Mouse (Mus musculus): Measurements from ENCODE around the gene Hbq1a.
"Not testable (repeated sequence)": the region's sequence is repeated elsewhere in the genome, so short reads cannot be mapped to it uniquely, and the experiment has no call there.

Hbq1a gene

DNA sequence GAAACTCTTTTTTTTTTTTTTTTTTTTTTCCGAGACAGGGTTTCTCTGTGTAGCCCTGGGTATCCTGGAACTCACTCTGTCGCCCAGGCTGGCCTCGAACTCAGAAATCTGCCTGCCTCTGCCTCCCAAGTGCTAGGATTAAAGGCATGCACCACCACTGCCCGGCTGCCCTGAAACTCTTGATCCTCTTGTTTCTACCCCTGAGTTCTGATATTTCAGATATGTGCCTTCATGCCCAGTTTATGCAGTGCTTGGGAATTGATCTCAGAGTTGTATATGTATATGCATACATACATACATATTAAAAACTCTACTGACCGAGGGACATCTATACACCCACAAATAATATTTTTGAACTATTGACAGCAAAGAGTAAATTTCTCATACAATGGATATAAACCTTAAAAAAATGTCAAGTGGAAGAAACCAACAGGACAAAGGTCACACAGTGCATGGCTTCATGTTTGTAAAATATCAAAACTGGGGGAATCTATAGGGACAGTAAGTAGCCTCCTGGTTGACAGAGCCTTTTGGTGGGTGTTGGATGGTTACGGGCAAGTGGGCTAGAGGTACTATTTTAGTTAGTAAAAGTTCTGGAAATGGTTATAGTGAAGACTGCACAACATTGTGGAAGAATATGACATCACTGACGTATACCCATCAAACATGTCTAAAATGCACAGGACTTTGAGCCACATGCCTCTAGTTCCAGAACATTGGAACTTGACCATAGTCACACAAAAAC is 14.7 kb upstream of the Hbq1a start:
- DNase-seq (ENCODE audit: low spot score in 2 of 2): no peak

DNA sequence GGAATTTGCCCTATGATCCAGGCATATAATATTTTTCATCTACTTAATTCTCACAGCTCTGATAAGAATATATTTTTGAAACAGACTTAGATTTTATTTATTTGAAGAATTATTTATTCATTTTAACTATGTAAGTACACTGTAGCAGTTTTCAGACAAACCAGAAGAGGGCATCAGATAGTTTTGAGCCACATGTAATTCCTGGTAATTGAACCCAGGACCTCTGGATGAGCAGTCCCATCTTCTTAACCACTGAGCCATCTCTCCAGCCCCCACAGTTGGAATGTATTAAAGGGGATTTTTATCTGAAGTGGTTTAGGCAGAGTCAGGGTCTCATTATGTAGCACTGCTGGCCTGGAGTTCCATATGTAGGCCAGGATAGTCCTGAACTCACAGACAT is 14.0 kb upstream of the Hbq1a start:
- not testable (repeated sequence) for DNase-seq (ENCODE audit: low spot score in 2 of 2)

DNA sequence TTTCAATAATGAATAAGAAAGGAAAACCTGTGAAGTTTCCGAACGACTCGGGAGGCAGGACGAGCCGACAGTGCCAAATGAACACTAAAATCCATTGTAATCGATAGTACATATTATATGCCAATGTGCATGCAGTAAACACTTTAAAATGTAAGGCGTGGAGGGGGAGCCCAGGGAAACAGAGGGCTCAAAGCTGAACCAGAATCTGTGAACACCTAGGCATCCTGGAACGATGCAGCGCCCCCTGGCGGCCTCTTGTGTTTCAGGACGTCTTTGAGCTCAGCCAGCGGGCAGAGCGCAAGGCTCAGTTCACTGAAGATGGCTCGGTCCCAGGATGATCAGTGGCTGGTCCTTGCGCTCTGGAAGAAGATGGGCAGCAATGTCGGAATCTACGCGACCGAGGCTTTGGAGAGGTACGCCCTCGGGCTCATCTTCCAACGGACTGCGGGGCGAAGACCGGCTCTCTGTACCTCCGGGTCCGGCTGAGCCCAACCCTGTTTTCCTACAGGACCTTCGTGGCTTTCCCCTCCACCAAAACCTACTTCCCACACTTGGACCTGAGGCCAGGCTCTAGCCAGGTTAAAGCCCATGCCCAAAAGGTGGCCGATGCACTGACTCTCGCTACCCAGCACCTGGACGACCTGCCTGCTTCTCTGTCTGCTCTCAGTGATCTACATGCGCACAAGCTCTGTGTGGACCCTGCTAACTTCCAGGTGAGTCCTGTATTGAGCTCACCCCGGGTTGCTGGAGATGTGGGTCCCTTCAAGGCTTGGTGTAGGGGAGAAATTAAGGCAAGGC is 13.0 kb upstream of the Hbq1a start, which contains the start of gene Hbq1b:
Hbq1b (plus strand) TSS at position 271 of the 798 bp plus-strand sequence.
- peak; percentile 86 to 87 for DNase-seq (ENCODE audit: low spot score in 2 of 2)

DNA sequence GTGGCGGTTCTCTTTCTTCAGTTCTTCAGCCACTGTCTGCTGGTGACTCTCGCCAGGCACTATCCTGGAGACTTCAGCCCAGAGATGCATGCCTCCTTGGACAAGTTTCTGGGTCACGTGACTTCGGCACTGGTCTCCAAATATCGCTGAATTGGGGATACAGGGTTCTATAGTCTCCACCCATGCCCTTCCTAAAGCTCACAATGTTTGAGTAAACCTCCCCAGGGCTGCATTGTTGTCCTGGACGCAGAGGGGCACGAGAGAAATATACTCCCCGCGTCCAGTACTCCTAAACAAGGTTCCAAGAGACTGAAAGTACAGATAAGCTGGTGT is 12.4 kb upstream of the Hbq1a start:
- no peak for DNase-seq (ENCODE audit: low spot score in 2 of 2)

DNA sequence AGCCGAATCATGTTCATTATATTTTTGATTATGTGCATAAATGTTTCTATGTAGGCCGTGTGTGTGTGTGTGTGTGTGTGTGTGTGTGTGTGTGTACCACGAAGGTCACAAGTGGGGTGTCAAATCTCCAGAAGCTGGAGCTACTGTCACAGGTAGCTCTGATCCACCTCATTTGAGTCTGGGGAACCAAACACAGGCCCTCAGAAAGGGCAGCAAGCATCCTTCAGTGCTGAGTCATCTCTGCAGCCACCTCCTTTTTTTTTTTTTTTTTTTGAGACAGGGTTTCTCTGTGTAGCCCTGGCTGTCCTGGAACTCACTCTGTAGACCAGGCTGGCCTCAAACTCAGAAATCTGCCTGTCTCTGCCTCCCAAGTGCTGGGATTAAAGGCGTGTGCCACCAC is 7.0 kb upstream of the Hbq1a start:
- DNase-seq (ENCODE audit: low spot score in 2 of 2): not testable (repeated sequence)

DNA sequence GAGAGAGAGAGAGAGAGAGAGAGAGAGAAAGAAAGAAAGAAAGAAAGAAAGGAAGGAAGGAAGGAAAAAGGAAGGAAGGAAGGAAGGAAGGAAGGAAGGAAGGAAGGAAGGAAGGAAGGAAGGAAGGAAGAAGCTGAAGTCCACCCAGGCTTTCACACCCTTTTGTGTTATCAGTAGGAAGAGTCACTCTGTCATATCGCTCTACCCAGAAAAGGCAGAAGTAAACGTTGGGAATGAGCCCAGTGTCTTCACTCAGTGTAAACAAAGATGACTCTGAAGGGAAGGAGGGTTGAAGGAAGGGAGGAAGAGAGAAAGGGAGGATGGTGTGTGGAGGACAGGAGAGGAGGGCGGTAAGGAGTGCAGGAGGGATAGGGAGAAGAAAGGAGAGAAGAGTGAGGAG is 6.4 kb upstream of the Hbq1a start:
- not testable (repeated sequence) for DNase-seq (ENCODE audit: low spot score in 2 of 2)

DNA sequence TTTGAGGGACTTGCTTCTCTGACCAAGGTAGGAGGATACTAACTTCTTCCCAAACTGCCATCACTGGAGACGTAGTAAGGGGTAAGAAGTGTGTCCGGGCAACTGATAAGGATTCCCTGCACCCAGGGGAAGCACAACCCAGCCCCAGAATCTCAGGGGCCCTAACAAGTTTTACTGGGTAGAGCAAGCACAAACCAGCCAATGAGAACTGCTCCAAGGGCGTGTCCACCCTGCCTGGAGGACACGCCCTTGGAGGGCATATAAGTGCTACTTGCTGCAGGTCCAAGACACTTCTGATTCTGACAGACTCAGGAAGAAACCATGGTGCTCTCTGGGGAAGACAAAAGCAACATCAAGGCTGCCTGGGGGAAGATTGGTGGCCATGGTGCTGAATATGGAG is 3.7 kb upstream of the Hbq1a start, which contains the start of gene Hba-a2:
Hba-a2 (plus strand) TSS at position 287 of the 400 bp plus-strand sequence.
- not testable (repeated sequence) for DNase-seq (ENCODE audit: low spot score in 2 of 2)

DNA sequence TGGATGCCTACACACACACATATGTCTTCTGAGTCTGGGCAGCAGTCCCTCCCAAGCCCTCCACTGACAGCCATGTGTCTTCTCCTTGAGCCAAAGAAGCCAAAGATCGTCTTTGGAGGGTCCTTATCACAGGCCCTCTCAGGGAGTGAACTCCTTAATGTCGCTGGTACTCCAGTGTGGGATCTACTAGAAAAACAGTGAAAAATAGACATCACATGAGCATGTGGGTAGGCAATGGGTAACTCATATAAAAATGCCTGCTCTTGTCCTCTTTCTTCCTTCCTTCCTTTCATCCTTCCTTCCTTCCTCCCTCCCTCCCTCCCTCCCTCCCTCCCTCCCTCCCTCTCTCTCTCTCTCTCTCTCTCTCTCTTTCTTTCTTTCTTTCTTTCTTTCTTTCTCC is 2.5 kb upstream of the Hbq1a start:
- DNase-seq (ENCODE audit: low spot score in 2 of 2): not testable (repeated sequence)

DNA sequence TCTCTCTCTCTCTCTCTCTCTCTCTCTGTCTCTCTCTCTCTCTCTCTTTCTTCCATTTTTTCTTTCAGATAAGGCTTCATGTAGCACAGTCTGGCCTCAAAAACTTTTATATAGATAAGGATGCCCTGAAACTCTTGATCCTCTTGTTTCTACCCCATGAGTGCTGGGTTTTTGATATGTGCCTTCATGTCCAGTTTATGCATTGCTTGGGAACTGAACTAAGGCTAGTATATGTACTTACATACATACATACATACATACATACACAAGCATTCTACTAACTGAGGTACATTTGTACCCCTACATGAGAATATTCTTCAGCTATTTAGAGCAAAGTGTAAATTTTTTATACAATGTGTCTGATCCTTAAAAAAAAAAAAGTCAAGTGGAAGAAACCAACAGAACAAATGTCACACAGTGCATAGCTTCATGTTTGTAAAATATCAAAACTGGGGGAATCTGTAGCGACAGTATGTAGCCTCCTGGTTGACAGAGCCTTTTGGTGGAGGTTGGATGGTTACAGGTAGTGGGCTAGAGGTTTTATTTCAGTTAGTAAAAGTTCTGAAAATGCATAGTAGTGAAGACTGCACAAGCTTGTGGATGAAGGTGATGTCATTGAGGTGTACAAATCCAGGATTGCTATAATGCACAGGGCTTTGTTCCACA is 1.9 kb upstream of the Hbq1a start:
- no peak for DNase-seq (ENCODE audit: low spot score in 2 of 2)

DNA sequence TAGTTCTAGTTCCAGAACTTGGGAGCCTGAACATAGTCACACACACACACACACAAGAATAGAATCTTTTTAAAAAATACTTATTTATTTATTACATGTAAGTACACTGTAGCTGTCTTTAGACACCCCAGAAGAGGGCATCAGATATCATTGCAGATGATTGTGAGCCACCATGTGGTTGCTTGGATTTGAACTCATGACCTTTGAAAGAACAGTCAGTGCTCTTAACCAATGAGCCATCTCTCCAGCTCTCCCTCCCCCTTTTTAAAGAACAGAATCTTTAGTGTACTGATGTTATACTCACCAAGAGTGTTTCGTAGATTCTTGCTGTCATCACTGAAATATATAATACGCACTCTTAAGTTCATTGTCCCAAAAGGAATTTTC is 1.3 kb upstream of the Hbq1a start:
- DNase-seq (ENCODE audit: low spot score in 2 of 2): no peak

DNA sequence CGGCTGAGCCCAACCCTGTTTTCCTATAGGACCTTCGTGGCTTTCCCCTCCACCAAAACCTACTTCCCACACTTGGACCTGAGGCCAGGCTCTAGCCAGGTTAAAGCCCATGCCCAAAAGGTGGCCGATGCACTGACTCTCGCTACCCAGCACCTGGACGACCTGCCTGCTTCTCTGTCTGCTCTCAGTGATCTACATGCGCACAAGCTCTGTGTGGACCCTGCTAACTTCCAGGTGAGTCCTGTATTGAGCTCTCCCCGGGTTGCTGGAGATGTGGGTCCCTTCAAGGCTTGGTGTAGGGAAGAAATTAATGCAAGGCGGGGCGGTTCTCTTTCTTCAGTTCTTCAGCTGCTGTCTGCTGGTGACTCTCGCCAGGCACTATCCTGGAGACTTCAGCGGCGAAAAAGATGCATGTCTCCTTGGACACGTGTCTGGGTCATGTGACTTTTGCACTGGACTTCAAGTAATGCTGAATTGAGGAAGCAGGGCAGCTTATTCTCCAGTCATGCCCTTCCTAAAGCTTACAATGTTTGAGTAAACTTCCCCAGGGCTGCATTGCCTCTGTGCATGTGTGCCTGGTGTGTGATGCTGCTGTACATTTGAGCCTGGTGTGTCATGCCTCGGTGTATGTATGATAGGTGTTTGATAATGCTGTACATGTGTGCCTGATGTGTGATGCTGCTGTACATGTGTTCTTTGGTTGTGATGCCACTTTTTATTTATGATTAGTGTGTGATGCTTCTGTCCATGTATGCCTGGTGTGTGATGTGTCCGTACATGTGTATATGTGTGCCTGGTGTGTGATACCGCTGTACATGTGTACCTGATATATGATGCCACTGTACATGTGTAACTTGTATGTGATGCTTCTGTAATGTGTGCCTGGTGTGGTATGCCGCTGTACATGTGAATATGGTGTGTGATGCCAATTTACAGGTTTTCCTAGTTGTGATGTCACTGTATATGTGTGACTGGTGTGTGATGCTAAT is 704 bp downstream of the Hbq1a start:
- DNase-seq (ENCODE audit: low spot score in 2 of 2): no peak

DNA sequence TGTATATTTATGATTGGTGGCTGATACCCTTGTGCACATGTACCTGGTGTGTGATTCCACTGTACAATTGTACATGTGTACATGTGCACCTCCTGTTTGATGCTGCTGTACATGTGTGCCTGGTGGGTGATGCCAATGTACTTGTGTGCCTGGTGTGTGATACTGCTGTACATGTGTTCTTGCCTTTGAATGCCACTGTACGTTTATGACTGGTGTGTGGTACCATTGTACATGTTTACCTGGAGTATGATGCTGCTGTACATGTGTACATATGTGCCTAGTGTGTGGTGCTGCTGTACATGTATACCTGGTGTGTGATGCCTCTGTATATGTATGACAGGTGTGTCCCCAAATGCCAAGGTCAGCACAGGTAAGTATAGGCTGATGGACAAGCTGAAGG is 1.6 kb downstream of the Hbq1a start:
- DNase-seq (ENCODE audit: low spot score in 2 of 2): no peak

DNA sequence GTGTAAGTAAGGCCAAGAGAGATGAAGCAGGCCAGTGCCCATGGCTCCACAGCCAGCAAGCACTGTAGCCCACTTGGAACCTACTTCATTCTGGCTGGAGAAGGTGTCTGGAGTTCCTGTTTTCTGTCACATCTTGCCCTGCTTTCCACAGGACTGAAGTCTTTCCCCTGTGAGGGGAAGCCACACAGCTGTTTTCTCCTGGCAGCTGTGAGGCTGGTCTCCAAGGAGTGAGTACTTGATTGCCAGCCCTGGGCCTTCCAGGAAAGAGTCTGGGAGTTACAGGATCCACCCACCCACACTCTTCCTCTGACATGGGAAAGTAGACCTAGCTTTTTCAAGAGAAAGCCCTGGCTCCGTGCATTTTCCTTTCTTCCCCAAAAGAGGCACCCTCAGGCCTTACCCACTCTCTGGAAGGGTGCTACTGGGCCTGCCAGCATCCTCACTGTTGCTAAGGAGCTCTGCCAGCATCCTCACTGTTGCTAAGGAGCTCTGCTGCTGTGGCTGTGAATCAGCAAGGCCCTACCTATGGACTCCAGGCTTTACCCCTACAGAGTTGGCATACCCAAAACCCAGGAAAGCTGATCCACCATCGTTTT is 3.1 kb downstream of the Hbq1a start:
- DNase-seq (ENCODE audit: low spot score in 2 of 2): peak; percentile 69 to 72

DNA sequence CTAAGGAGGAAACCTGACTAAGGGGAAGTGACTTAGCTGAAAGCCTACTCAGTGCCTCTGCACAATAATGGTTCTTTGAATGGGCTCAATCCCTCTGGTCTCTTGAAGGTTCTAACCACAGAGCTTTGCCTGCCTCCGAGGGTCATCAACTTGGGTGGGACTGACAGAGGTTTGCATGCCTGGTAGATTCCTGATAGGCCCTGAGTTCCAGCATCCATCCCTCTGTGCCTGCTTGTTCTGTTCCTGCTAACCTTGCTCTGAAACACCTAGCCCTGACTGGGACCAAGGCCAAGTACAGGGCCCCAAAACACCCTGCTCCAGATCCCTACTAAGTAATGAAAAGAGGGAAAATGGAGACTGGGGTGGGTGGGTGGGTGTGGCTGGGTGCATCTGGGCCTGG is 3.6 kb downstream of the Hbq1a start:
- DNase-seq (ENCODE audit: low spot score in 2 of 2): no peak

DNA sequence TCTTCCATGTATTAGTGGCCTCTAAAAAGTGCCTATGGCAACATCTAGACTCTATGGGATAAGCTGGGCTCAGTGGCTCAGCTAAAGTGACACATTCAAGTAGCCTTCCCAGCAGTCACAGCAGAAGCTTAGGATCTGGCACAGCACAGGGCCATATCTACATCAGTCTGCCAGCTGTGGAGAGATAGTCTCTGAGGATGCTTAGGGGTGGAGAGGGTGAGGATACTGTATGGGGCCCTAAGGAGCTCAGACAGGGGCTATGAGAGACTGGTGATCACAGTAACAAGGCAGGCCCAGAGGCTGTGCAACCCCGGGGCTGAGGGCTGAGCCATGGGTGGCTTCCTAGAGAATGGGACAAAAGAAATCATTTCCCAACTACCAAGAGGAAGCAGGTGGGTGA is 7.1 kb downstream of the Hbq1a start:
- no peak for DNase-seq (ENCODE audit: low spot score in 2 of 2)

DNA sequence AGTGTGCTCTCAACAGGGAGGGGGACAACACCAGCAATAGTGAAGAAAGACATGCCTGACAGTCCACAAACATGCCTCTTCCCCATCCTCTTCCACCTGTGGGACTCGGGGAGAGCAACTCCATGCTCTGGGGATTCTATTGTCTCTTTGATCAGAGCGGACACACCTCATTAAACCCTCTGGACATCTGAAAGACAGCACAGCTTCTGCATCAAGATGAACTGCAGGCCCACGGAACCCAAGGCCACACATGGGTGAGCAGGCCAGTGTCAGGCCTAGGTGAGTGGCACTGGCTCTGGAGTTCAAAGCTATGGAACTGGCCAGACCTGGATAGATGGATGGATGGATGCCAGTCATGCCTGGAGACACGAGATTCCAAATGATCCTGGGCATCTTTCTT is 9.6 kb downstream of the Hbq1a start:
- DNase-seq (ENCODE audit: low spot score in 2 of 2): no peak

DNA sequence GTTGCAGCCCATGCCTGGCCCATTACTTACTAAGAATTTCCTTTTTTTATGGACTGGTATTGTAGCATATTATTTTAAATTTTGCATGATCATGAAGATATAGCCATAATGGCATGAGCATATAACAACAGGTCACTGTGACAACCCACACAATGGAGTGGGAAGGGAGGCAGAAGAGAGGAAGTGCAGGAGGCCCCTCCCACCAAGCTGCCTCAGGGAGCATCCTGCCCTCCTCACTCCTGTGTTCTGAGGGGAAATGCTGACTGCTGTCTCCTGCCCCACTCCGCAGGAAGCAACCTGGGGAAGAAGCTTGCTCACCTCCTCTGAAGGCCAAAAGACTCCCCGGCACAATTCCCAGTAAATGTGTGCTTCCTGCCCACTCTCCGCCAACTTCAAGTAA is 10.1 kb downstream of the Hbq1a start:
- no peak for DNase-seq (ENCODE audit: low spot score in 2 of 2)

DNA sequence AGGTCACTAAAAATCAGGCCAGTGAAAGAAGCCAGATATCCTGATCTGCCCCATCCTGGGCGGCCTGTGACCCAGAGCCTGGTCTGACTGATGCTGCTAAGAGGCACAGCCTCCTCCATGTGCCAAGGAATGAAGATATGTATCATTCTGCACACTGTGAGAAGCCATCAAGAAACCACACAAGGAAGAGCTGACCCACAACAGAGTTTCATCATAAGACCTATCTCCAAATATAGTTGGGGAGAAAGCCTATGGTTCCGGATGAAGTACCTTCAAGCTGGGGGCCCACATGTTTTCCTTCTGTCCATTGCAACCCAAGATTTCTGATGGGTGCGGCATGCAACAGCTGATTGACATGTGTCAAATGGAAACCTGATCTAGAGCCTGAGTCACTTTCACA is 16.1 kb downstream of the Hbq1a start:
- DNase-seq (ENCODE audit: low spot score in 2 of 2): no peak

DNA sequence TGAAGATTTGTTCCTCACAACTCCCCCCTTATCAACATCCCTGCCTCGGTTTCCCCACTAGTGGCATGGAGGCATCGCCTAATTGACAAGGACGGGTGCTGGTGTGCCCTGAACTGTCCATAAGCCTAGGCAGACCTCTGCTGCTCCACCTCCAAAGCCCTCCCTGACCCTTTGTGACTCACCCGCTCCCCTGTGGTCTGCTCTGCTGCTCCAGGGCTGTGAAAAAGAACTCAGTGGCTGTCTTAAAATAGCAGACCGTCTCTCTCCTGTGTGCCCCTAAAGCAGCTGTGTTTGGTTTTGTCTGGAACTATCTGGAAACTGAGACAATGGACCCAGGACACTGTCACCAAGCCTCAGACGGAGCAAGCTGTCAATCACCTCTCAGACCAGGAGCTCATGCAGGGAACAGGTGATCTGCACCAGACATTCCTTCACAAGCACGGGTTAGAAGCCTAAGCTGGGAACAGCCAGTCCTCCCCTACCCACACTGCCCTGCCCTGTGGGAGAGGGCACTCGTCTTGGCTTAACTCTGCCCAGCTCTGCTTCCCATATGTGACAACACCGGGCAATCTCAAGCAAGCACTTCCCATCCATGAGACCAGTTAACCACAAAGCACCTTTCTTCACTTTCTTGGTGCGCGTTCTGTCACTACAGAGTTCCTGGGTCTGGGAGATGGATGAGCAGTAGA is 20.8 kb downstream of the Hbq1a start:
- DNase-seq (ENCODE audit: low spot score in 2 of 2): no peak

DNA sequence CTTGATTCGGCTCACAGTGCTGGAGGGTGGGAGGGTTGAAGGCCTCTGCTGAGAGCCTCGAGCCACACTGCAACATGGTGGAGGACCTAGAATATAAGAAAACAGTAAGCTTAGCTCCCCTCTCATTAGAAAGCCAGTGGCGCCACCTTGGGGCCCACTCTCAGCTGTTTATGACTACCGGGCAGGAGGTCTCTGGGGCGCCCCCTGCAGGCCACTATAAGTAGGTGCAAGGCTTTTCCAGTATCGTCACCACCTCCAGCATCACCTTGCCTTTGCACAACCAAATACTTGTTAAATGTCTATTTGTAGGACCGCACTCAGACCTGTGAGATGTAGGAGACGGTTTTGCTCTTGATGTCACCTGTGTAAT is 21.3 kb downstream of the Hbq1a start:
- DNase-seq (ENCODE audit: low spot score in 2 of 2): peak; percentile 58 to 62

DNA sequence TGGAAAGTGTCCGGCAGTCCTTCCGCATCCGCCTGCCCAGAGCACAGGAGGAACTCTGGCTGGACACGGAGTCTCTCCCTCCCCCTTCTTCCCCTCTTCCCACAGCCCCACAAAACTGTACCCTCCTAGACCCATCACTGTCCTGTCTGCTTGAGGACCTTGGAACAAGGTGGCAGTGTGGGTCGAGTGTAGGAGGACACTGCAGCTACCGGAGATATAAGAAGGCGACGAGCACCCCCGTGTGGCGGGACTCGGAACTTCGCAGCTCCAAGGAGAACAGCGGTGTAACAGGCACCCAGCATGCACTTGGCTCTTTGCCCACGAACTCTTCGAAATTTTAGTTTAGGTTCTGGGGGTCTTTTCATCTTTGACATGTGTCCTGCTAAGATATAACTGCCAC is 24.7 kb downstream of the Hbq1a start:
- DNase-seq (ENCODE audit: low spot score in 2 of 2): peak; percentile 85 to 90

Measured in right cerebral cortex, postnatal 10 days (tissue).